Mouse (Mus musculus) spleen, postnatal 0 days (tissue): ENCODE measurements around the gene Mxi1. TPM values are rescaled to one million over a fixed set of nuclear protein-coding genes. Genes with fewer than 3 reads are reported as not detected.

ENCODE experiments used
- polyA plus RNA-seq: library from polyadenylated mRNA; unstranded; fragments of >200 nt; fragmentation: Nextera tagmentation; extraction: Ambion mirVana; gene quantifications from 2 replicates; pipeline ENCODE4 v1.2.1, GENCODE M21; 2015

The Mxi1 gene
- 45.6 and 46.6 TPM in 2 replicates for polyA plus RNA-seq

GRCm38 (mm10) chr19:53310348-53310747 is at the start of gene Mxi1:
Gene Mxi1, plus strand, starts transcription at chr19:53310518.

GRCm38 (mm10) chr19:53371666-53372065 is 61.3 kb downstream of the Mxi1 start, which contains the start of gene Gm10197:
Gene Gm10197, minus strand, starts transcription at chr19:53371766.

GRCm38 (mm10) chr19:53390495-53391007 is 80.2 kb downstream of the Mxi1 start, which contains the start of gene Smndc1:
Gene Smndc1, minus strand, starts transcription at chr19:53390578.

Other genes with a start within 250 kb of the Mxi1 start
- gene Add3, start 170.1 kb upstream of the Mxi1 start, polyA plus RNA-seq, result 23.3 and 30.4 TPM in 2 replicates
- not detected in 2 replicates for gene Gm10197, start 61.2 kb downstream of the Mxi1 start, polyA plus RNA-seq
- gene Smndc1, start 80.1 kb downstream of the Mxi1 start, polyA plus RNA-seq, result 33.1 and 35.3 TPM in 2 replicates
- 3.7 and 4.9 TPM in 2 replicates for gene Dusp5, start 218.6 kb downstream of the Mxi1 start, polyA plus RNA-seq